Mouse (Mus musculus) testis, adult 10 weeks (tissue): ENCODE measurements around the gene Vmn1r2. TPM values are rescaled to one million over a fixed set of nuclear protein-coding genes. Genes with fewer than 3 reads are reported as not detected.

Experiments used
- polyA plus RNA-seq: library from polyadenylated mRNA; stranded (reverse); fragments of 350-450 nt; fragmentation: Illumina TruSeq; extraction: RNeasy Lipid Tissue Mini Kit (QIAGEN cat#74804); gene quantifications from one replicate; pipeline ENCODE4 v1.2.3, GENCODE M21; 2014; ENCODE audit warnings: low read depth, low replicate concordance

The Vmn1r2 gene
- not detected for polyA plus RNA-seq

GRCm38 (mm10) chr4:3167020-3167419 lies at the start of gene Vmn1r2:
Gene Vmn1r2 (plus strand): TSS chr4:3167320.

GRCm38 (mm10) chr4:3185258-3185657 lies 18.1 kb downstream of the Vmn1r2 start, which contains the start of gene Vmn1r3:
Gene Vmn1r3 (minus strand): TSS chr4:3185358.

Other genes starting within 250 kb of the Vmn1r2 start
- gene Vmn1r3, start 18.0 kb downstream of the Vmn1r2 start, polyA plus RNA-seq: not detected